Mouse (Mus musculus) spleen, adult 12 weeks (tissue): ENCODE measurements at regions not wholly inside any gene's neighbourhood (a gene's known extent, or its start where the extent isn't known, plus 50 kb on each side); places are given as distances from the start of the nearest gene placed in this dataset.
"Not testable (repeated sequence)": the region's sequence is repeated elsewhere in the genome, so short reads cannot be mapped to it uniquely, and the experiment has no call there.

Experiments used
- DNase-seq: peaks from one replicate; pipeline ENCODE4 v3.0.0; 2022; ENCODE audit warnings: low spot score

DNA sequence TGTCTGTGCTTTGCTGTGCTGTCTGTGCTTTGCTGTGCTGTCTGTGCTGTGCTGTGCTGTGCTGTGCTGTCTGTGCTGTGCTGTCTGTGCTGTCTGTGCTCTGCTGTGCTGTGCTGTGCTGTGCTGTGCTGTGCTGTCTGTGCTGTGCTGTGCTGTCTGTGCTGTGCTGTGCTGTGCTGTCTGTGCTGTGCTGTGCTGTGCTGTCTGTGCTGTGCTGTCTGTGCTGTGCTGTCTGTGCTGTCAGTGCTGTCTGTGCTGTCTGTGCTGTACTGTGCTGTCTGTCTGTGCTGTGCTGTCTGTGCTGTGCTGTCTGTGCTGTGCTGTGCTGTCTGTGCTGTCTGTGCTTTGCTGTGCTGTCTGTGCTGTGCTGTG is 196.5 kb downstream of the Tcp10c start:
- not testable (repeated sequence) for DNase-seq

DNA sequence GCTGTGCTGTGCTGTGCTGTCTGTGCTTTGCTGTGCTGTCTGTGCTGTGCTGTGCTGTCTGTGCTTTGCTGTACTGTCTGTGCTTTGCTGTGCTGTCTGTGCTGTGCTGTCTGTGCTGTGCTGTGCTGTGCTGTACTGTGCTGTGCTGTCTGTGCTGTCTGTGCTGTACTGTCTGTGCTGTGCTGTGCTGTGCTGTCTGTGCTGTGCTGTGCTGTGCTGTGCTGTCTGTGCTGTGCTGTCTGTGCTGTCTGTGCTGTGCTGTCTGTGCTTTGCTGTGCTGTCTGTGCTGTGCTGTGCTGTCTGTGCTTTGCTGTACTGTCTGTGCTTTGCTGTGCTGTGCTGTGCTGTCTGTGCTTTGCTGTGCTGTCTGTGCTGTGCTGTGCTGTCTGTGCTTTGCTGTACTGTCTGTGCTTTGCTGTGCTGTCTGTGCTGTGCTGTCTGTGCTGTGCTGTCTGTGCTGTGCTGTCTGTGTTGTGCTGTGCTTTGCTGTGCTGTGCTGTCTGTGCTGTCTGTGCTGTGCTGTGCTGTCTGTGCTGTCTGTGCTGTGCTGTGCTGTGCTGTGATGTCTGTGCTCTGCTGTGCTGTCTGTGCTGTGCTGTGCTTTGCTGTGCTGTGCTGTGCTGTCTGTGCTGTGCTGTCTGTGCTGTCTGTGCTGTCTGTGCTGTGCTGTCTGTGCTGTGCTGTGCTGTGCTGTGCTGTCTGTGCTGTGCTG is 197.5 kb downstream of the Tcp10c start:
- DNase-seq, result not testable (repeated sequence)

DNA sequence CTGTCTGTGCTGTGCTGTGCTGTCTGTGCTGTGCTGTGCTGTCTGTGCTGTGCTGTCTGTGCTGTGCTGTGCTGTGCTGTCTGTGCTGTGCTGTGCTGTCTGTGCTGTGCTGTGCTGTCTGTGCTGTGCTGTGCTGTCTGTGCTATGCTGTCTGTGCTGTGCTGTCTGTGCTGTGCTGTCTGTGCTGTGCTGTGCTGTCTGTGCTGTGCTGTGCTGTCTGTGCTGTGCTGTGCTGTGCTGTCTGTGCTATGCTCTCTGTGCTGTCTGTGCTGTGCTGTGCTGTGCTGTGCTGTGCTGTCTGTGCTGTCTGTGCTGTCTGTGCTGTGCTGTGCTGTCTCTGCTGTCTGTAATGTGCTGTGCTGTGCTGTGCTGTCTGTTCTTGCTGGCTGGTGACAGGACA is 198.5 kb downstream of the Tcp10c start:
- not testable (repeated sequence) for DNase-seq

DNA sequence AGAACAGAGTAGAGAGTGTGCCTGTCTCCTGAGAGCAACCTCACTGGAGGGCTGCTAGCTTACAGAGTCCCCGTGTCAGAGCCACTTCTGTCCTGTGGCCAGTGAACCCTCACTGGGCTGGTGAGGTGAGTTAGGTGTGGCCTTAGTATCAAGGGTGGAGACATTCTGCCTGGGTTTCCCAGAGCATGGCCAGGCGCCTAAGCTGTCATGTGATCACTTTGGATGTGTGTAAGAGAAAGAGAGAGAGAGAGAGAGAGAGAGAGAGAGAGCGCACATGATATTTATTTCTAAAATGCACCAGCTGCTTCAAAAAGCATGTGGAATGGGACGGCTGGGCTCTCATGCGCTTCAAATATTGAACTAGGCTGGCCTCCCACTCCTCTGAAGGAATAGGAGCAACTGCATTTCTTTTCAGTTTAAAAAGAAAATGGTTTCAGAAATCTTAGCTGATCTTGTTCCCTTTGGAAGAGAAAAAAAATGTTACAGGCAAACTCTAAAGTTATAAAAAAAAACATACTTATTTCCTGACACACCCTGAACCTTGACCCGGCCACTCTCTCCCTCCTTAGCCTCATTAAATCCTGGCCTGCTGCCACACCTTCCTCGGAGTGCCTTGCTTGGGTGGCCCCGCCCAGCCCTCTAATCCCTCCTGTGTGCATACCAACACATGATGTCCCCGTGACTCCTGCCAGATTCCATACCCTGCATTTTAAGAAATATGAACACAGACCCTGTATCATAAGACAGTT is 201.1 kb downstream of the Tcp10c start:
- DNase-seq, result not testable (repeated sequence)

DNA sequence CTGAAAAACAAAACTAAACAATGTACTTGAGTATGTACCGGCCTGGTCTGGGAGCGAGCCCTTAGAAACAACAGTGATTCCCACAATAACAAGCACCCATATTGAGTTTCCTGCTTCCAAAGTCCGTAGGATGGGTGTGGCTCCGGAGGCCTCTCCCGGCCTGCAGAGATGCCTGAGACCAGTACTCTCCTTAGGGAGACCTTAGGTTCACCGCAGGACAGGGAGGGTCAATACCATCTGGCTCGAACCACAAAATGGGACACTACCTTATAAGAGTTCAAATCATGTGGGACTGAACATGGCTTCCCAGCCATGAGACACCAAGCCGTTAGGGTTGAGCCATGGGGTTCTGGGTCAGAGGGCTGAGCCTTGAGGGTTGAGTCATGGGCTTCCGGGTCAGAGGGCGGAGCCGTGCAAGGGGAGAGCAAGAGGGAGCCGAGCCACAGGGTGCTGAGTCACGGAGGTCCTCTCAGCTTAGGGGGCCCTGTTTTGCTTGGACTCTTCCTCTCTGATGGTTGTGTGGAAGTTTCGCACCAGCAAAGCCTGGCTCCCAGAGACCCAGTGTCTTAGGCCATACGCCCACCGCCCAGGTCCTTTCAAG is 201.8 kb downstream of the Tcp10c start:
- not testable (repeated sequence) for DNase-seq

DNA sequence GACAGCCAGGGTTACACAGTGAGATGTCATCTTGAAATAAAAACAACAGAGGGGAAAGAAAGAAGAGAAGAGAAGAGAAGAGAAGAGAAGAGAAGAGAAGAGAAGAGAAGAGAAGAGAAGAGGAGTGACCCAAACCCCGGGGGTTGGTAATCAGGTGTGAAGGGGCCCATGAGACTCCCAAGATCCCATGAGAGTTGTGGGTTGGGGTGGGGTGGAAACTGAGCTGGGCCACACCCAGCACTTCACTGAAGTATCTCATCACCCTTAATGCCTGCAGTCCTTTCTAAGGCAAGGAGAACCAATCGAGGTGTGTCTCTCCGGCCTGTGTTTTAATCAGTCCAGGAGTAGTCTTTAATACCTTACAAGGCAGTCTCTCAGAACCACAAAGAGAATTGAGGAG is 201.5 kb upstream of the Afdn start:
- no peak for DNase-seq

DNA sequence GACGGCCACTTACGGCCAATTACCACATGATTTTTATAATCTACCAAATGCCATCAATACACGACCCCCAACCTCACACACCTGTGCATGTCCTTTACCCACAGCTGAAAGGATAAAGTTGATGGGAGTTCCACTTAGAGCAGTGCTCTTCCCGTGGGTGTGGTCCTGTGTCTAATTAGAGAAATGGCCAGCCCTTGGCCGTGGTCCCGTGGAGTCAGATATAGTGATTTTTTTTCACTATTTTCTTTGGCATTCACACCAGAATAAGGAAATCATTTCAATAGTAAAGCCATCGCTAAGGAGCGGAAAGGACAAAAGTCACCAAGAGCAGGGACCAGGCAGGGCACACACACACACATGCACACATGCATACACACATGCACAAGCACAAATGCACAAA is 199.0 kb upstream of the Afdn start:
- no peak for DNase-seq

DNA sequence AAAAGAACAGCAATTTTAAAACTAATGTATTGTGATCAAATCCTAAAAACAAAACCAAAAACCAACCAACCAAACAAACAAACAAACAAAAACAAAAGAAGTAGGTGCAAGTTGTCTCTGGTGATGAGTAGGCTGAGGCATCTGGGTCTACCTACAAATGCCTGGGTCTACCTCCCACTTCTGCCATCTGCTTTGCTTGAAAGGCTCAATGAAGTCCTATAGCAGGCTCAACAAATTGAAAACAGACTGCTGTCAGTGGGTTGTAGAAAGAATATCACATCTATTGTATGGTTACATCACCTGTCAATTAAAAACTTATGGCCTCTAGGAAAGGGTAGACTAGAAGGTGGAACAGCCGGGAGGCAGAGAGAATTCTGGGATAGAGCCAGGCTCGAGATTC is 197.4 kb upstream of the Afdn start:
- DNase-seq, result no peak

DNA sequence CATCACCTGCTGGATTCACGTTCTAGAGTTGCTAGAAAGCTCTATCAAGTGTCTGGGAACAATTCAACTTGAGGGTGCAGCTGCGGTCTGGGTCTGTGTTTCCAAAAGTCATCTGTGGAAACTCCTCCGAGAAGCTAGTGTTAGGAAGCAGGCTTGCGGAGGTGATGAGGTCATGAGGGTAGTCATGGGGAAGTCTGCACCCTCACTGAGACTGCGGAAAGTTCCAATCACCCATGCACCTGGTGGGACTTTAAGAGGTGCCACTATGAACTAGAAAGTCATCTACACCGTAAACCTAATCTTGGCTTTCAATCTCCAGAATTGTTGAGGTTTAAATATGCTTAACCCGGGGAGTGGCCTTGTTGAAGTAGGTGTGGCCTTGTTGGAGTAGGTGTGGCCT is 195.5 kb upstream of the Afdn start:
- DNase-seq, result no peak

DNA sequence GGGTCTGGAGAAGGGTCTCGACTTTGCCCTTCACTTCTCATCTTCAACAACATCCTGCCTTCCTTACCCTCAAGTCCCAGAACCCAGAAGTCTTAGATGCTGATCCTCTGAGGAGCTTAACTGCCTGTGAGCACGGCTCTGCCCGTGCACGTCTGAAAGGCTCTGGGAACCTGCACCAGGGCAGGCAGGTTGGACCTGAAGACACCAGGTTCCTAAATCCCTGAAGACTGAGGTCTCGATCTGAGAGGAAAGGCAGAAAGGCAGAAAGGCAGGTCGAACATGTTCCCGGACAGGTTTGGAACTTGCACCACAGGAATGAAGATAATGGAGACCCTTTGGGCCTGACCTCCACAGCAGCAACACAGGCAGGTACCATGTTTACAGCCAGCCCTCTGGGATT is 193.7 kb upstream of the Afdn start:
- no peak for DNase-seq

DNA sequence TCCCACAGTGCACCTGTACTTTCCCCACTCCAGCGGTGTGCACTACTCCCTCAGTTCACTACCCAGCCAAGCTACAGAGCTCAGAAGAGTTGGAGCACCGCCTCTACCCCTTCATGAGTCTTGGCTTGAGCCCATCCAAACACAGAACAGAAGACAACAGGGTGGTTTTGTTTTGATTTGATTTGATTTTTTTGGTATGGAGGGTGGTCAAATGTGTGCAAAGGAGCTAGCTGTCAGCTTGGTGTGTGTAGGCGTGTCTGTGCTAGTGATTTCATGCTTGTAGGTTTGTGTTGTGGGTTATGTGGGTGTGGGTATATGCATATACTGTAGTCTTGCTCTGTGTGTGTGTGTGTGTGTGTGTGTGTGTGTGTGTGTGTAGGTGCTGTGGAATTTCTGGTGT is 193.2 kb upstream of the Afdn start:
- no peak for DNase-seq

DNA sequence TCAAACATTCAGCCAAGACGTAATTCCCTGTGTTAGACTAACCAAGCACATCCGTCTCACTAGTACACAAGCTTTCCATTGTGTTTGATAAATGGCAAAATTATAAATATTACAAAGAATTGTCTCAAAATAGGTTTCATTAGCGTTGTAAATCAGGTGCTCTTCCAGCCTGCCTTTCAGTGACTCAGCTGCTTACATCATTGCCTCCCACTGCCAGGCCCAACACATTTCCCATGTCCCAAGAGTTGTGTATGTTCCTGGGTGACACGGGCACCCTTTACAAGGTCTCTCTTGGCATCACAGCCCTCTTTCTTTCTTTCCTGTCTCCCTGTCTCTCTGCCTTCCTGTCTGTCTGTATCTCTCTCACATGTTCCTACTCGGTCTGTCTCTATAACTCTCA is 189.5 kb upstream of the Afdn start:
- no peak for DNase-seq

DNA sequence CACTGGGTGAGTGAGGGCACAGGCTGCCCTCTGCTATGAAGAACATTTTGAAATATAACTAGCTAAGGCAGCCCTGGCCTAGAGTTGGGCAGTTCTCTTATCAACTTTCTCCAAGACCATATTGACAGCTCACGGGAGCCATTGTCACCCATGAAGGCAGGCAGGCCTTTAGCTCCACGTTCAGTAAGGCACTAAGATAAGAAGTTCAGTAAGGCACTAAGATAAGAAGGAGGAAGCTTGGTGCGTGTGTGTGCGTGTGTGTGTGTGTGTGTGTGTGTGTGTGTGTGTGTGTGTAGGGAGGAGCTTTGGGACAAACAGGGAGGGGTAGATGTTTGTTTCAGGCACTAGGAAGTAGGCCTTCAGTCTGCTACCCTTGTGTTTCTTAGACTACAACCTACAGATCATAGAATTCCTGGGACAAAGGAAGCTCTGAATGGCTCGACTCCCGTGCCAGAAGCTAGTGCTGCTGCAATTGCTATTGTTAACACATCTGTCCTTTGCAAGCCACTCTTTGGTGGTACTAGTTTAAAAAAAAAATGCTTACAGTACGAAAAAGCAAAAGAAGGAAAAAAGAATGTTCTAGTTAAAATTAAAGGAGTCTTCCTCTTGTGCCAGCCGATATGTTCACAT is 188.0 kb upstream of the Afdn start:
- no peak for DNase-seq

DNA sequence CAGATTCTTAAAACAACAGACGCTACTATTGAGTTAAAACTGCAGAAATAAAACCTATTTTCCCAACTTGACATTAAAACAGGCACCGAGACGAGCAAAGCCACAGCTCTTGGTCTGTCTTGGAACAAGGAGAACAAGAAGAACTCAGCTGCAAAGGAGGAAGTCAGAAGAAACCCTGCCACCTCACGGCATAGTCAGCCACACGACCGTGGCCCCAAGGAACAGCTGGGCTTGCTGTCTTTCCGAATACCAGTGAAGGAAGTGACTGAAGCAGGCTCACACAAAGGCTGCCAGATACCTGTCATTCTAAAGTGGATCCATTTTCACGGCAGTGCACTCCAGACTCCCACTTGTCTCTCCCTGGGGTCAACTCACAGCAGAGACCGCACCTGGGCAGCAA is 187.3 kb upstream of the Afdn start:
- no peak for DNase-seq

DNA sequence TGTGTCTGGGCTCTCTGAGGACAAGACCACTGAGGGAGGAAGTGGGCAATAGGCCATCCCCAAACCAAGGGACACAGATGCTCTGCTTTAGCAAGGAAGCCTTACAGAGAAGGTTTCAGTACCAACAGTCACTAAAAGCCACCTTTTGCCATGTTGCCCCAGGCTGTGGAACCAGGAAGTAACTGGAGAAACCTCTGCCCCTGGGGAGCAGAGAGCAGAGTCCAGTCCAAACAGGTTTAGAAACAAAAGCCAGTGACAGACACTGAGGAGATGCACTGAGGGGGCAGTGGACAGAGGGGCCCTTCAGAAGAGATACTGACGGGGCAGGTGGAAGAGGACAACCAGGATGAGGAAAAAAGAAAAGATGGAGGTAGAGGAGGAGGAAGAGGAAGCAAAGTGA is 186.2 kb upstream of the Afdn start:
- no peak for DNase-seq

DNA sequence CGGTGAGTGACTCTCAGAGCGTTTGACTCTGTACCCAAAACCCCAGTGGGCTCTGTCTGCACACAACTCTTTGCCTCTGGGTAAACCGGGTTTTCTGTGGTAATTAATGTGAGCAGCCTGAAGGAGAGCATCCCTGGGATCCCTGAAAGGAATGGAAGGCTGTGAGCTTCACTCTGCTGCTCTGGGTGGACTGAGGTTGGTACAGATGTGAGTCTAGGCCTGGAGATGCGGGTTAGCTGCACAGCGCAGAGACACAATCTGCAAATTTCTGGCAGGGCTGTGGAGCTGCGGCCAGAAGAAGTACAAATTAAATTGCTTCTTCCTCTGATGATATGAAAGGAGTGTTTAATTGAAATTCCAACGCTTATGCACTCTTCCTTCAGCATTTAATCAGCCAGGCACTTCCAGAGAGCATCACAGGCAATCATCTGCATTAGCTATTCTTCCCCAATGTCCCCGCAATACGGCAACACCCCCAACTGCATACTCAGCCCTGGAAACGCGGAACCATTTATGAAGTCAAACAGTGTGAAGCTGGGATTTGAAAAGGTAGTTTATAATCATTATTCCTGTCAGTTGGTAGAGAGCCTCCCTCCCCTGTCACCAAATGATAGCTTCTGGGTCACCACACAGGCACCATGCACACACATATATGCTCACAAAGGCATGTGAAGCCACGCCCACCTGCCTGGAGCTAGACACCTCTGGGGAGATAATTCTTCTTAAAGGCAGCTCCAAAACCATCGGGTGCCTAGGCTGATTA is 185.5 kb upstream of the Afdn start:
- no peak for DNase-seq

DNA sequence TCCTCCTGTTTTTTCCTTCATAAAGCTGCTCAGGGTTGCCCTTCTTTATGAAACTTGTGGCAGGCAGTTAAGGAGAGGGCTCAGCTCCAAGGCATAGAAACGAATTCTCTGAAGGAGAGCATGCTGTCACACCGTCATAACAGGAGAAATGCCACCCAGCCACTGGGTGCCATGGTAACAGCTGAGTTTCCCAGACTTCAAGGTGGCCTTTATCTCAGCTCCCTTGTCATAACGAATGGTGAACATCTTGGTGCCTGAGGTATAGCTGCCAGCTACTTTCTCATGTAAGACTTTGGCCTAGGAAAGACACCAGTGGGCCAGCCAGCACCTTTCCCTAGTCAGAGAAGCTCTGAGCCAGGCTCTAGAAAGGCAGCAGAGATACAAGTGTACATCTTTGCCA is 182.5 kb upstream of the Afdn start:
- no peak for DNase-seq

DNA sequence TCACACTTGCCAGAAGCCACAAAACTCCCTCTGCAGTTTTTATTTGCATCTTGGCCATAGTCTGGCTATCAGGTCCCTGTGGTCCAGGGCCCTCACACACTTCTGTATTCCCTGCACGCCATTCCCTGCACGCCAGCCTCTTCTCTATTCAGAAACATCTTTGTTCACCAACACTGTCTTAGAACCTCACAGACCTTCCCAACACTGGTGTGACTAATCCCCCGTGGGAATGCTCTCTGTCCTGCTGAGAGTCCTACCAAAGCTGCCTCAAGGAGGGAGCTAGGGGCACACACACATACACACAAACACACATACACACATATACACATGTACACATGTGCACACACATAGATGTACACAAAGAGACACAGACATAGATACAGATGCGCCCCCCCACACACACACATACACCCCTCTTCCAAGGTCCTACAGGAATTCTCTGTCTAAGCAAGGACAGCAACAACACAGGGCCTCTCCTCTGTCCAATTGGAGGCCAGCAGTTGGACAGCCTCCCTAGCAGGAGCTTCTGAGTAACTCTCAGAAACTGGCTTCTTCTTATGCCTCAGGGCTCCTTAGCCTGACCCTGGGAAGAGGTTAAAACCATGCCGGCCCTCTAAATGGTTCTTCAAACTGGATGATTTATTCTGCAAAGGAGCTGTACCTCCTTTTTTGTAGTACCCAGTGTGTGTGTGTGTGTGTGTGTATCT is 179.0 kb upstream of the Afdn start:
- no peak for DNase-seq

DNA sequence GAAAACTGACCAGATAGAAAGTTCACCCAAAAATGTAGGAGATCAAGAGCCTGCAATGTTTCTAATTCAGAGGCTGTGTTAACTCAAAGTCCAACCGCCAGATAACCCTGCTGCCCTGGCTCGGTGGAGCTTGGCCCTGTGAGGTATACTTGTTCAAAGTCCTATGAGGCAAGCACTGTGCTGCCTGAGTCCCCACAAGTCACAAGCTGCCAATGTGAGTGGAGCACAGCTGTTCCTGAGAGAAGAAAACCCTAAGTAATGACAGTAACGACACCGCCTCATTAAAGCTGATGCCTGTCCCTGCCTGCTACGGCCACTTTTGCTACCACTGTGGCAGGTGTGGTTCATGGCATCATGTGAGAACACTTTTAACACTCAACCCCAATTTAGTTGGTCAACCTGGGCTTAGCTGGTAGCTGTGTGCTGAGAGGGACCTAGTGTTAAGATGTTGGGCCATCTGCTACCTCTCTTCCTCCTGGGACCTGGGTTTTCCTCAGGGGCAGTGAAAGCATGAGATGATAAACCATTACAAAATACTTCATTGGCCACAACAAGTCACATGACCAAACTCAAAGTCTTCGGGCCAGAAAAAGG is 178.2 kb upstream of the Afdn start:
- no peak for DNase-seq

DNA sequence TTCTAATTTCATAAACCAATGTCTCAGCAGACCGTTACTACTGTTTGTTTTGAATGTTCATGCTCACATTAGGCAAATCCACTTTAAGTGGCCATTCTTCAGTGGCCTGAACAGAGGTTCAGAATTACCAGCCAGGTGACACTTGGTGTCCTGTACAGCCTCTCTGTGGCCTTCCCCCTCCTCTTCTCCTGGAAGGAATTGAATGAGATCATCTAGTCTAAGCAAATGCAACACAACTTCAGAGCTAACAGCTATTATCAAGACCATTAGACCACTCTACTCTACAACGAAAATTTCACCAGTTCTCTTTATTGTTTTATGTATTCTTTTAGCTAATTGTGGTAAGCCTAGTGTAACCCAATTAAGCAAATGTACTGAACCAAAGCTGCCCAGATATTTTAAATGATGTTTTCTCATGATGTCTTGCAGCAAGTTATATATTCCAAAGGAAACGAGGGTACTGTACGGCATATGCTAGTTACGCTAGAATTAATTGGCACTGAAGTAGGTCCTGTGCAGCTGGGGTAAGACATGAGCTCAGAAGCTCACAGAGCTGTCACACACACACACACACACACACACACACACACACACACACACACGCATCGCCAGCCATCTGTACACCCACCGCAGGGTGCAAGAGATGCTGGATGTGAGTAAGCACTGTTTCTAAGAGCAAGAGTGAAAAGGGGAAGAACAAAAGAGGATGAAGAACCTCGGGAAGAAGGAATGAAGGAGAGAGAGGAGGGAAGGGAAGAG is 176.7 kb upstream of the Afdn start:
- no peak for DNase-seq

DNA sequence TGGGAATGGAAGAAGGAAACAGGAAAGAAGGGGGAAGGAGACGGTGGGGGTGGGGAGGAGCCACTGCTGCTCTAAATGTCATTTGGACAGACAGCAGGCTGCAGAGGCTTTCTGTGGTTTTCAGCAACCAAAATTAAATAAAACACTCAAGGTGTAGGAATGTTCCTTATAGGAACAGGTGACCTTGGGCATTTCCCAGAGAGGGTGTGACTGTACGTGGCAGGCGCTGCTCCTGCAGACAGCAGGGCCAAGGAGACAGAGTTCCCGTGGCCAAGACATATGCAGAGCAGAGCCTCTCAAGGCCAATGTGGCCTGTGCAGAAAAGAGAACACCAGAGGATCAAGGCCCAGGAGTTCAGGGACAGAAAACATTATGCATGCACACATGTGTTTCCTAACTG is 175.9 kb upstream of the Afdn start:
- DNase-seq, result no peak
